8 mouse cellular contexts compared by ENCODE assay signal in the genomic region with DNA sequence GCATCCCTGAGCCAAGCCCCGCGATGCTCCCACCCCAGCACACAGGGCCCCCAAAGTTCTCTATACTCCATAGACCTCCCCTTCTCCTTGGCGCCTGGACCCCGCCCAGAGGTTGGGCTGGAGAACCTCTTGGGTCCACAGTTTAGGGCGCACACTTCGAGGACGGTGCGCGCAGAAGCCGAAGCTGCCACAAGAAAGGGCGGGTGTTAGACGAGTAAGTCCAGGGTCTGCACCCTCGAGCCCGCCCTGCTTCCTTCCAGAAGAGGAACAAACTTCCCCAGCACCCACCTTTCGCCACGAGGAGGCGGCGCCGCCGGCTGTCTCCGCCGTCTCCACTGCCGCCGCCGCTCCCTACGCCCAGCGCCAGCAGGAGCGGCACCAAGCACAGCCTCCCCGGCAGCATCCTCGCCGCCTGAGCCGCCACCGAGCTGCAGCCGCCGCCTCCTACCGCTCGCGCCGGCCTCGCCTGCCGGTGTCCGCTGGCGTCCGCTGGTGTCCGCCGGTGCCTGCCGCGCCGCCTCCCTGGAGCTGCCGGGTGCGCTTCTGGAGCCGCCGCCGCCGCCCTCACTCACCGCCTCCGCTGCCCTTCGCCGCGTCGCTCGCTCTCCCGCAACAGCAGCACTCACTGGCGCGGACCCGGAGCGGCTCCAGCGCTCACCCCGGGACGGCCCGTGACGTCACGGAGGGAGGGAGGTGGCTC. TPM values are rescaled to one million over a fixed set of nuclear protein-coding genes. Genes with fewer than 3 reads are reported as not detected.
DNase-seq lines count a peak whose midpoint lies in the region; ATAC-seq lines count a peak whose summit lies in the region.

A gene (minus strand): TSS at position 609 of the 700 bp plus-strand sequence.

- H3K9me3 ChIP-seq in forebrain, embryonic 15.5 days: peaks cover 4% of the 10 kb centered on the region; the same call in 1 of the 2 replicates
- no peaks in the 10 kb centered on the region for H3K9me3 ChIP-seq in hindbrain, embryonic 11.5 days (ENCODE audit: control insufficient read depth, low read length)
- no peaks in the 10 kb centered on the region for H3K9me3 ChIP-seq in lung, embryonic 16.5 days (ENCODE audit: control insufficient read depth, low read length)

- H3K9ac ChIP-seq in forebrain, embryonic 15.5 days (replicated peaks): peak within 1 kb of the TSS; percentile 80
- peak within 1 kb of the TSS; percentile 69 for H3K9ac ChIP-seq in hindbrain, embryonic 11.5 days (ENCODE audit: low read depth, low read length)
- H3K9ac ChIP-seq in lung, embryonic 16.5 days (ENCODE audit: low read length): peak within 1 kb of the TSS; percentile 59

- H3K4me1 ChIP-seq in forebrain, embryonic 15.5 days: peaks cover 30% of the 10 kb centered on the region
- H3K4me1 ChIP-seq in hindbrain, embryonic 11.5 days (replicated peaks; ENCODE audit: control insufficient read depth, insufficient read depth, low read length): peaks cover 8% of the 10 kb centered on the region
- H3K4me1 ChIP-seq in lung, embryonic 16.5 days (replicated peaks; ENCODE audit: control insufficient read depth, insufficient read depth, low read length): peaks cover 11% of the 10 kb centered on the region

- peak within 1 kb of the TSS; percentile 81 for H3K27ac ChIP-seq in forebrain, embryonic 15.5 days (replicated peaks)
- H3K27ac ChIP-seq in hindbrain, embryonic 11.5 days (ENCODE audit: low read depth, low read length): peak within 1 kb of the TSS; percentile 42; the same call in 1 of the 2 replicates
- no peak within 1 kb of the TSS for H3K27ac ChIP-seq in lung, embryonic 16.5 days (ENCODE audit: low read length)

- no peaks in the 10 kb centered on the region for H3K36me3 ChIP-seq in forebrain, embryonic 15.5 days
- H3K36me3 ChIP-seq in hindbrain, embryonic 11.5 days (ENCODE audit: control insufficient read depth, insufficient read depth, low read length): no peaks in the 10 kb centered on the region
- H3K36me3 ChIP-seq in lung, embryonic 16.5 days (ENCODE audit: control insufficient read depth, insufficient read depth, low read length): no peaks in the 10 kb centered on the region

- under 1% methylated on average over 72 of the region's 73 CpGs for WGBS in forebrain, embryonic 15.5 days
- under 1% methylated on average over 57 of the region's 73 CpGs for WGBS in hindbrain, embryonic 11.5 days
- WGBS in lung, embryonic 16.5 days: 0% methylated on average over 32 of the region's 73 CpGs

- peak within 1 kb of the TSS; percentile 76 for H3K4me2 ChIP-seq in forebrain, embryonic 15.5 days (replicated peaks)
- H3K4me2 ChIP-seq in hindbrain, embryonic 11.5 days (replicated peaks; ENCODE audit: low read depth, low read length): peak within 1 kb of the TSS; percentile 95
- H3K4me2 ChIP-seq in lung, embryonic 16.5 days (ENCODE audit: low read depth, low read length): peak within 1 kb of the TSS; percentile 93

- peak within 1 kb of the TSS; percentile 65 for H3K4me3 ChIP-seq in forebrain, embryonic 15.5 days
- H3K4me3 ChIP-seq in hindbrain, embryonic 11.5 days (ENCODE audit: low read depth, low read length): peak within 1 kb of the TSS; percentile 70
- H3K4me3 ChIP-seq in lung, embryonic 16.5 days (ENCODE audit: low read length): peak within 1 kb of the TSS; percentile 66

- ATAC-seq in forebrain, embryonic 15.5 days (replicated peaks): peak; percentile 89
- peak; percentile 93 for ATAC-seq in hindbrain, embryonic 11.5 days (ENCODE audit: low FRiP score)
- ATAC-seq in lung, embryonic 16.5 days (ENCODE audit: low read depth): peak; percentile 86
- ATAC-seq in CD4-positive, CD25-positive, alpha-beta regulatory T cell, adult 4 months: no peak

- peaks cover 9% of the 10 kb centered on the region; the same call in 1 of the 2 replicates for H3K27me3 ChIP-seq in forebrain, embryonic 15.5 days
- H3K27me3 ChIP-seq in hindbrain, embryonic 11.5 days (ENCODE audit: control insufficient read depth, insufficient read depth, low read length): peaks cover 12% of the 10 kb centered on the region
- H3K27me3 ChIP-seq in lung, embryonic 16.5 days (ENCODE audit: control insufficient read depth, insufficient read depth, low read depth, low read length): peaks cover 42% of the 10 kb centered on the region

- DNase-seq in Muller cell, postnatal 12 days (ENCODE audit: inconsistent ontology term): peak; percentile 77
- DNase-seq in cerebellum, adult 11-12 months: peak; percentile 85
- DNase-seq in hindbrain, embryonic 11.5 days (ENCODE audit: low spot score): peak; percentile 90
- peak; percentile 37 to 66 for DNase-seq in layer of hippocampus, postnatal 14 days (ENCODE audit: low spot score in 2 of 2)
- DNase-seq in retina, postnatal 1 day: peak; percentile 85

RNA-seq across cellular contexts. Expression of the gene that starts here (rescaled TPM):
- polyA plus RNA-seq in forebrain, embryonic 15.5 days (2015; fragmentation: Nextera tagmentation; extraction: Ambion mirVana): 15.1 and 19.1 TPM in 2 replicates
- polyA plus RNA-seq in hindbrain, embryonic 11.5 days (2014; fragmentation: Nextera tagmentation; extraction: Ambion mirVana): 2.0 and 2.6 TPM in 2 replicates
- 100 to 1,000 TPM; 152 to 159 TPM for total RNA-seq in layer of hippocampus, postnatal 14 days (2021)
- 1.5 and 1.7 TPM in 2 replicates for polyA plus RNA-seq in lung, embryonic 16.5 days (2015; fragmentation: Nextera tagmentation; extraction: Ambion mirVana)
- polyA plus RNA-seq in CD4-positive, CD25-positive, alpha-beta regulatory T cell, adult 4 months (2017; shearing (Covaris generic)): not detected
